Mouse (Mus musculus): ENCODE measurements around the gene Map4.

GRCm38 (mm10) chr9:109891501-109891900 lies 39.8 kb upstream of the Map4 start:
- TF ChIP-seq POLR2A (IDR thresholded peaks at IDR 0.05; ENCODE audit: control insufficient read depth, low read depth, low read length) (no peak), CTCF (IDR thresholded peaks at IDR 0.05; ENCODE audit: control insufficient read depth, insufficient read depth, insufficient replicate concordance, low read depth, low read length) (no peak)

Measured in testis, adult 2 months (tissue).